ENCODE assay signal across 28 mouse cellular contexts in the genomic region with DNA sequence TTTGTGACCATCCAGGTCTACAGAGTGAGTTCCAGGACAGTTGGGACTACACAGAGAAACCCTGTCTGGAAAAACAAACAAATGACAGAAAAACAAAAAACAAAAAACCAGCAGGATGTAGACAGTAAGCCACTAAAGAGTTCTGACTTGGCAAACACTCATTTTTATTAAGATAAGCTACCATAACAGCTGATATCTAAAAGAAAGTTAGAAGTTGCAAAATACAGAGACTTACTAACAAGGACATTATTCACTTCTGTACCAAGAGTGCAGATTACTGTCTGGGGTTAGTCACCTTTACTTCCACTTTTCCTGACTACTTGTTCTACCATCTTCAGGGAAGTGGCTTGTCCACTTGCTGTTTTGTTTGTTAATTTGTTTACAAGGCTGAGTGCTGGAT. TPM values are rescaled to one million over a fixed set of nuclear protein-coding genes. Genes with fewer than 3 reads are reported as not detected.
A peak's percentile ranks its signal among the peaks of the same experiment; 100 is the strongest.
DNase-seq lines count a peak whose midpoint lies in the region; ATAC-seq and TF ChIP-seq lines count a peak whose summit lies in the region.
"Had no signal": no experiment of that assay in that cellular context is flagged by ENCODE, and none has a peak within 500 bp of the region (broad histone marks: within the 10 kb centered on the region; RNA-seq: fewer than 3 reads in every experiment).

No protein-coding gene starts in this region.

- peak overlapping the region; percentile 93 for H3K27ac ChIP-seq in liver, embryonic 12.5 days
- H3K27ac ChIP-seq in liver, postnatal 0 days (ENCODE audit: low read depth), result no peak overlapping the region
- H3K27ac ChIP-seq in liver, embryonic 15.5 days (replicated peaks), result peak overlapping the region; percentile 93
- no peak overlapping the region for H3K27ac ChIP-seq in midbrain, embryonic 10.5 days (replicated peaks)
- H3K27ac ChIP-seq: embryonic facial prominence, embryonic 12.5 days; embryonic facial prominence, embryonic 15.5 days; forebrain, embryonic 10.5 days; forebrain, embryonic 13.5 days; heart, adult 2 months; heart, embryonic 10.5 days; heart, embryonic 13.5 days; hindbrain, embryonic 15.5 days had no signal

- no peak for TF ChIP-seq EP300 in liver, postnatal 0 days (IDR thresholded peaks at IDR 0.05; ENCODE audit: low read depth)

- no peak for ATAC-seq in liver, embryonic 12.5 days
- ATAC-seq in liver, postnatal 0 days, result no peak
- ATAC-seq in erythroid progenitor cell, adult 5-6 weeks (replicated peaks; ENCODE audit: low FRiP score, poor library complexity, severe bottlenecking), result peak; percentile 51; the same call in 1 of the 2 replicates
- ATAC-seq in liver, embryonic 15.5 days (ENCODE audit: insufficient read depth), result no peak
- ATAC-seq: activated CD4-positive, CD25-positive, alpha-beta regulatory T cell, adult 4 months; CD4-positive, CD25-positive, alpha-beta regulatory T cell, adult 4 months; forebrain, embryonic 13.5 days; forebrain, embryonic 16.5 days had no signal

- no peak for TF ChIP-seq POLR2A in lung, adult 2 months (IDR thresholded peaks at IDR 0.05; ENCODE audit: borderline replicate concordance, extremely low read depth, low read depth, low read length)

- no peak for DNase-seq in liver, postnatal 0 days
- DNase-seq in midbrain, embryonic 10.5 days (ENCODE audit: low spot score), result no peak
- no peak for DNase-seq in adrenal gland, postnatal 25 days
- DNase-seq in lung, adult 2 months, result no peak
- DNase-seq: adrenal gland, adult 8-10 months; adrenal gland, postnatal 36 days; cerebellum, adult 18-20 months; cerebellum, adult 9-10 months; cerebellum, postnatal 14 days; gastrocnemius, postnatal 10 days; gastrocnemius, postnatal 36 days; heart, adult 2 months; heart, postnatal 14 days; heart, postnatal 4 days had no signal

- no peaks in the 10 kb centered on the region for H3K27me3 ChIP-seq in liver, embryonic 12.5 days (replicated peaks)
- no peaks in the 10 kb centered on the region for H3K27me3 ChIP-seq in liver, postnatal 0 days (ENCODE audit: insufficient read depth, low read length)
- no peaks in the 10 kb centered on the region for H3K27me3 ChIP-seq in liver, embryonic 15.5 days
- H3K27me3 ChIP-seq in midbrain, embryonic 10.5 days (ENCODE audit: low read depth, poor library complexity, severe bottlenecking), result no peaks in the 10 kb centered on the region
- H3K27me3 ChIP-seq: embryonic facial prominence, embryonic 15.5 days; forebrain, embryonic 13.5 days; heart, embryonic 13.5 days; hindbrain, embryonic 15.5 days had no signal

- H3K36me3 ChIP-seq in liver, embryonic 12.5 days, result no peaks in the 10 kb centered on the region
- H3K36me3 ChIP-seq in liver, postnatal 0 days (replicated peaks; ENCODE audit: insufficient read depth, low read length), result no peaks in the 10 kb centered on the region; the same call in 1 of the 2 replicates
- no peaks in the 10 kb centered on the region for H3K36me3 ChIP-seq in liver, embryonic 15.5 days (replicated peaks)
- H3K36me3 ChIP-seq in midbrain, embryonic 10.5 days, result no peaks in the 10 kb centered on the region
- H3K36me3 ChIP-seq: embryonic facial prominence, embryonic 12.5 days; embryonic facial prominence, embryonic 15.5 days; forebrain, embryonic 10.5 days; heart, embryonic 10.5 days; heart, embryonic 13.5 days; hindbrain, embryonic 15.5 days had no signal

- peak overlapping the region; percentile 50; the same call in 1 of the 2 replicates for H3K9ac ChIP-seq in liver, embryonic 12.5 days
- no peak overlapping the region for H3K9ac ChIP-seq in liver, postnatal 0 days (replicated peaks)
- 0 out of 2 replicates have a peak overlapping the region, but pooled peaks have one; percentile 33 for H3K9ac ChIP-seq in liver, embryonic 15.5 days
- H3K9ac ChIP-seq: embryonic facial prominence, embryonic 12.5 days; embryonic facial prominence, embryonic 15.5 days; forebrain, embryonic 13.5 days; heart, embryonic 13.5 days; hindbrain, embryonic 15.5 days had no signal

- peaks cover 50% of the 10 kb centered on the region for H3K4me1 ChIP-seq in liver, embryonic 12.5 days
- peaks cover 10% of the 10 kb centered on the region for H3K4me1 ChIP-seq in liver, postnatal 0 days (ENCODE audit: insufficient read depth)
- peaks cover 55% of the 10 kb centered on the region for H3K4me1 ChIP-seq in liver, embryonic 15.5 days (replicated peaks)
- no peaks in the 10 kb centered on the region for H3K4me1 ChIP-seq in midbrain, embryonic 10.5 days
- H3K4me1 ChIP-seq in lung, adult 2 months (ENCODE audit: control insufficient read depth, insufficient read depth, low read length), result no peaks in the 10 kb centered on the region
- H3K4me1 ChIP-seq: embryonic facial prominence, embryonic 12.5 days; embryonic facial prominence, embryonic 15.5 days; forebrain, embryonic 10.5 days; forebrain, embryonic 13.5 days; heart, embryonic 10.5 days; heart, embryonic 13.5 days; hindbrain, embryonic 15.5 days had no signal

- H3K9me3 ChIP-seq in liver, embryonic 12.5 days (replicated peaks), result no peaks in the 10 kb centered on the region
- H3K9me3 ChIP-seq in liver, postnatal 0 days (ENCODE audit: low read length), result no peaks in the 10 kb centered on the region
- H3K9me3 ChIP-seq in liver, embryonic 15.5 days (replicated peaks), result no peaks in the 10 kb centered on the region
- no peaks in the 10 kb centered on the region for H3K9me3 ChIP-seq in midbrain, embryonic 10.5 days (replicated peaks)
- H3K9me3 ChIP-seq: embryonic facial prominence, embryonic 12.5 days; embryonic facial prominence, embryonic 15.5 days; forebrain, embryonic 10.5 days; forebrain, embryonic 13.5 days; heart, embryonic 10.5 days; heart, embryonic 13.5 days; hindbrain, embryonic 15.5 days had no signal

- H3K4me3 ChIP-seq in liver, embryonic 12.5 days, result no peak overlapping the region
- H3K4me3 ChIP-seq in liver, postnatal 0 days (ENCODE audit: low read depth, low read length), result no peak overlapping the region
- no peak overlapping the region for H3K4me3 ChIP-seq in liver, embryonic 15.5 days (replicated peaks)
- no peak overlapping the region for H3K4me3 ChIP-seq in midbrain, embryonic 10.5 days
- no peak overlapping the region for H3K4me3 ChIP-seq in lung, adult 2 months (replicated peaks; ENCODE audit: extremely low read depth, low read depth, low read length)
- H3K4me3 ChIP-seq: embryonic facial prominence, embryonic 12.5 days; embryonic facial prominence, embryonic 15.5 days; forebrain, embryonic 10.5 days; forebrain, embryonic 13.5 days; heart, adult 2 months; heart, embryonic 10.5 days; heart, embryonic 13.5 days; hindbrain, embryonic 15.5 days had no signal

- H3K4me2 ChIP-seq in liver, embryonic 12.5 days, result no peak overlapping the region
- no peak overlapping the region for H3K4me2 ChIP-seq in liver, postnatal 0 days (ENCODE audit: low read depth, low read length)
- H3K4me2 ChIP-seq in liver, embryonic 15.5 days, result no peak overlapping the region
- H3K4me2 ChIP-seq: embryonic facial prominence, embryonic 12.5 days; embryonic facial prominence, embryonic 15.5 days; forebrain, embryonic 13.5 days; heart, embryonic 13.5 days; hindbrain, embryonic 15.5 days had no signal

- TF ChIP-seq CTCF in liver, postnatal 0 days (IDR thresholded peaks at IDR 0.05; ENCODE audit: low read depth), result no peak
- TF ChIP-seq CTCF in lung, adult 2 months (IDR thresholded peaks at IDR 0.05; ENCODE audit: insufficient read depth, low read length), result no peak

RNA-seq across cellular contexts. Expression of gene Zfand2b, which starts 9.5 kb away (rescaled TPM):
- 43.5 and 46.3 TPM in 2 replicates for polyA plus RNA-seq in liver, embryonic 12.5 days (2016; fragmentation: Nextera tagmentation; extraction: Ambion mirVana)
- 32.7 and 34.7 TPM in 2 replicates for polyA plus RNA-seq in liver, postnatal 0 days (2015; fragmentation: Nextera tagmentation; extraction: Ambion mirVana)
- 43.6 and 75.0 TPM in 2 replicates for total RNA-seq in erythroid progenitor cell, adult 5-6 weeks (2015; ENCODE audit: low replicate concordance)
- total RNA-seq in erythroid progenitor cell, adult 5-6 weeks (2017; ENCODE audit: low replicate concordance), result 54.6 and 69.4 TPM in 2 replicates
- polyA plus RNA-seq in liver, embryonic 15.5 days (2015; fragmentation: Nextera tagmentation; extraction: Ambion mirVana), result 43.4 and 44.5 TPM in 2 replicates
- polyA plus RNA-seq in midbrain, embryonic 10.5 days (2016; fragmentation: Nextera tagmentation; extraction: Ambion mirVana), result 30.6 and 34.1 TPM in 2 replicates
- total RNA-seq in adrenal gland, postnatal 25 days (2021), result 36.0 and 39.8 TPM in 2 replicates
- 59.4 and 68.0 TPM in 2 replicates for polyA plus RNA-seq in lung, adult 2 months (2012; rRNA removed)

RNA-seq across cellular contexts. Expression of gene Retreg2, which starts 16.4 kb away (rescaled TPM):
- polyA plus RNA-seq in liver, embryonic 12.5 days (2016; fragmentation: Nextera tagmentation; extraction: Ambion mirVana), result 69.4 and 73.5 TPM in 2 replicates
- 51.2 and 54.9 TPM in 2 replicates for polyA plus RNA-seq in liver, postnatal 0 days (2015; fragmentation: Nextera tagmentation; extraction: Ambion mirVana)
- 145 and 163 TPM in 2 replicates for total RNA-seq in erythroid progenitor cell, adult 5-6 weeks (2015; ENCODE audit: low replicate concordance)
- total RNA-seq in erythroid progenitor cell, adult 5-6 weeks (2017; ENCODE audit: low replicate concordance), result 133 and 149 TPM in 2 replicates
- polyA plus RNA-seq in liver, embryonic 15.5 days (2015; fragmentation: Nextera tagmentation; extraction: Ambion mirVana), result 55.8 and 59.7 TPM in 2 replicates
- 44.1 and 55.4 TPM in 2 replicates for polyA plus RNA-seq in midbrain, embryonic 10.5 days (2016; fragmentation: Nextera tagmentation; extraction: Ambion mirVana)
- total RNA-seq in adrenal gland, postnatal 25 days (2021), result 88.4 and 95.4 TPM in 2 replicates
- 112 and 123 TPM in 2 replicates for polyA plus RNA-seq in lung, adult 2 months (2012; rRNA removed)

RNA-seq across cellular contexts. Expression of gene Cnppd1, which starts 16.5 kb away (rescaled TPM):
- polyA plus RNA-seq in liver, embryonic 12.5 days (2016; fragmentation: Nextera tagmentation; extraction: Ambion mirVana), result 53.2 and 54.0 TPM in 2 replicates
- 43.8 and 47.4 TPM in 2 replicates for polyA plus RNA-seq in liver, postnatal 0 days (2015; fragmentation: Nextera tagmentation; extraction: Ambion mirVana)
- total RNA-seq in erythroid progenitor cell, adult 5-6 weeks (2015; ENCODE audit: low replicate concordance), result 28.5 and 33.5 TPM in 2 replicates
- 66.4 and 76.2 TPM in 2 replicates for total RNA-seq in erythroid progenitor cell, adult 5-6 weeks (2017; ENCODE audit: low replicate concordance)
- 48.8 and 54.7 TPM in 2 replicates for polyA plus RNA-seq in liver, embryonic 15.5 days (2015; fragmentation: Nextera tagmentation; extraction: Ambion mirVana)
- polyA plus RNA-seq in midbrain, embryonic 10.5 days (2016; fragmentation: Nextera tagmentation; extraction: Ambion mirVana), result 51.7 and 60.4 TPM in 2 replicates
- total RNA-seq in adrenal gland, postnatal 25 days (2021), result 41.2 and 48.9 TPM in 2 replicates
- polyA plus RNA-seq in lung, adult 2 months (2012; rRNA removed), result 57.6 and 64.3 TPM in 2 replicates

RNA-seq across cellular contexts. Expression of gene Abcb6, which starts 21.2 kb away (rescaled TPM):
- polyA plus RNA-seq in liver, embryonic 12.5 days (2016; fragmentation: Nextera tagmentation; extraction: Ambion mirVana), result 82.0 and 86.2 TPM in 2 replicates
- polyA plus RNA-seq in liver, postnatal 0 days (2015; fragmentation: Nextera tagmentation; extraction: Ambion mirVana), result 38.1 and 41.5 TPM in 2 replicates
- 198 and 219 TPM in 2 replicates for total RNA-seq in erythroid progenitor cell, adult 5-6 weeks (2015; ENCODE audit: low replicate concordance)
- 116 and 174 TPM in 2 replicates for total RNA-seq in erythroid progenitor cell, adult 5-6 weeks (2017; ENCODE audit: low replicate concordance)
- polyA plus RNA-seq in liver, embryonic 15.5 days (2015; fragmentation: Nextera tagmentation; extraction: Ambion mirVana), result 60.5 and 63.3 TPM in 2 replicates
- 42.5 and 50.6 TPM in 2 replicates for polyA plus RNA-seq in midbrain, embryonic 10.5 days (2016; fragmentation: Nextera tagmentation; extraction: Ambion mirVana)
- 29.9 and 33.1 TPM in 2 replicates for total RNA-seq in adrenal gland, postnatal 25 days (2021)
- polyA plus RNA-seq in lung, adult 2 months (2012; rRNA removed), result 14.6 and 18.7 TPM in 2 replicates

RNA-seq across cellular contexts. Expression of gene Slc23a3, which starts 25.3 kb away (rescaled TPM):
- polyA plus RNA-seq in liver, embryonic 12.5 days (2016; fragmentation: Nextera tagmentation; extraction: Ambion mirVana), result 0.36 and 1.1 TPM in 2 replicates
- 2.3 and 2.8 TPM in 2 replicates for polyA plus RNA-seq in liver, postnatal 0 days (2015; fragmentation: Nextera tagmentation; extraction: Ambion mirVana)
- total RNA-seq in erythroid progenitor cell, adult 5-6 weeks (2015; ENCODE audit: low replicate concordance), result not detected in 2 replicates
- total RNA-seq in erythroid progenitor cell, adult 5-6 weeks (2017; ENCODE audit: low replicate concordance), result not detected in 2 replicates
- polyA plus RNA-seq in liver, embryonic 15.5 days (2015; fragmentation: Nextera tagmentation; extraction: Ambion mirVana), result 2.1 and 2.3 TPM in 2 replicates
- 0.11 TPM in 1 of 2 replicates, not detected in the other for polyA plus RNA-seq in midbrain, embryonic 10.5 days (2016; fragmentation: Nextera tagmentation; extraction: Ambion mirVana)
- total RNA-seq in adrenal gland, postnatal 25 days (2021), result 0.58 and 1.0 TPM in 2 replicates
- polyA plus RNA-seq in lung, adult 2 months (2012; rRNA removed), result 1.4 and 2.0 TPM in 2 replicates
- total RNA-seq: gastrocnemius, postnatal 10 days; gastrocnemius, postnatal 36 days had no signal
- polyA plus RNA-seq: forebrain, embryonic 10.5 days; forebrain, embryonic 16.5 days; hindbrain, embryonic 11.5 days; hindbrain, embryonic 15.5 days had no signal

Comparison
In these comparisons a context has a peak if more than half of its experiments do, and no peak if none do; other contexts are left out.
1. H3K27ac ChIP-seq: peak in liver, embryonic 12.5 days (single experiment) and liver, embryonic 15.5 days (single experiment); none in liver, postnatal 0 days (single experiment) and midbrain, embryonic 10.5 days (single experiment).